Mouse (Mus musculus) G1E (cell line): ENCODE measurements around the gene Triap1.
"Not testable (repeated sequence)": the region's sequence is repeated elsewhere in the genome, so short reads cannot be mapped to it uniquely, and the experiment has no call there.

Source experiments
- CTCF ChIP-seq: IDR thresholded peaks from 2 replicates; pipeline ENCODE4 v1.5.1; 2012; ENCODE audit warnings: low read depth, low read length, inconsistent platforms, mixed read lengths
- GATA1 ChIP-seq: IDR thresholded peaks from 2 replicates; pipeline ENCODE4 v1.6.1; 2012; ENCODE audit warnings: borderline replicate concordance, low read length, inconsistent platforms, mixed read lengths
- POLR2AphosphoS5 ChIP-seq: IDR thresholded peaks from 2 replicates; pipeline ENCODE4 v1.6.1; 2012; ENCODE audit warnings: low read depth, low read length, inconsistent platforms; ENCODE audit not compliant: insufficient replicate concordance
- TAL1 ChIP-seq: conservative IDR thresholded peaks from 2 replicates; pipeline ENCODE4 v1.6.1; 2012; ENCODE audit warnings: low read depth, low read length, inconsistent platforms, mixed read lengths

GRCm38 (mm10) chr5:115302190-115302589, 38.8 kb upstream of the Triap1 start:
- not testable (repeated sequence) for TF ChIP-seq CTCF, GATA1, POLR2AphosphoS5, TAL1
